Mouse (Mus musculus): Measurements from ENCODE around the gene Arl14ep.
"Not testable (repeated sequence)": the region's sequence is repeated elsewhere in the genome, so short reads cannot be mapped to it uniquely, and the experiment has no call there.

The Arl14ep gene

DNA sequence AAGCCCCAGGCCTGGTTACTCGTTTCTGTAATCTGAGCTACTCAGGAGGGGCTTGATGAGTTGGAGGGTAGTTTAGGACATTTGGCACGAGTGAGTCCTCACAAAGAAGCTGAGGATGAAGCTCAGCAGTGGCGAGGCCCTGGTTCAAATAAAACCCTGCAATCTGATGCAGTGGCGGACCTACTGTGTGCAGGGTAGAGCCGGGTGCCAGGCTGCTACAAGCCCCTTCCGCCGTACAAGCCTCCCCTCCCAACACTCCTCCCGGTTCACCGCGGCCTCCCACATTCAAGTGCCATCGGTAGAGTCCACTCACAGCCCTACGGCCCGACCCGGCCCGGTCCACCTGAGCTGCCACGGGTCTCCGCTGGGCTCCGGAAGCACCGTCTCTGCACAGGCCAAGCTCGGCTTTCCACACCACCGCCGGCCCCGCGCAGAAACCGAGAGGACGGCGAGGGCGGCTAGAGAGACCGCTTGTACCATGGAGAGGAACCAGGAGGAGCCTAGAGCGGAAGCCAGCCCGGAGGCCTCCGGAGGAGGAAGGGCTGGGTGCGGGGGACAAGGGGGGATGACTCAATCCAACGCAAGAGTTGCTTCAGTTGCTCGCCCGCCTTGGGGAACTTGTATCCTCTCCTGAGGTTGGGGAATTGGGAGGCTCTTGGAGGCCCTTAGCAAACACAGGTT, at the start of gene Arl14ep:
Gene Arl14ep, minus strand, starts transcription at position 466 of the 681 bp plus-strand sequence.
- peak; percentile 83 for DNase-seq (ENCODE audit: low spot score)

- no peak for DNase-seq (ENCODE audit: low spot score)
These were observed 48.5 kb upstream of the Arl14ep start for GRCm38 (mm10) chr2:107022713-107023112.

GRCm38 (mm10) chr2:107019331-107019730, 45.1 kb upstream of the Arl14ep start:
- DNase-seq (ENCODE audit: low spot score) = no peak

GRCm38 (mm10) chr2:107013161-107013560, 38.9 kb upstream of the Arl14ep start:
- no peak for DNase-seq (ENCODE audit: low spot score)

DNA sequence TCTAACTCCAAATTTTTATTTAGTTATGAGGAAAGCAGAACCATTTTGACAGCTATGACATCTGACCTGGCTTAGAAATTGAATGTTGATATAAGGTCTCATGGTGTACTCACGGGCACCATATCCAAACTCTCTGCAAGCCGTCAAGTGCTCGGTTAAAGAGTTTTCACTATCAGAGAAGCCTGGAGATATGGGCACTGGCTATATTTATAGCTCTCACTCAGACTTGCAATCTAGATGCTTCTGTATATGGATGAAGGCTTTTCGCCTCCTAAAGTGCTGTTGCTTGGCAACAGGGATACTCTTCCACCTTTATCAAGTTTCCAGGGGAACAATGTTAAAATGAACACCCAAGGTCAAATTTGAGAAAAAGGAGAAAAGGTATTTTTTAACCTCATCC, 38.1 kb upstream of the Arl14ep start:
- no peak for DNase-seq (ENCODE audit: low spot score)

DNA sequence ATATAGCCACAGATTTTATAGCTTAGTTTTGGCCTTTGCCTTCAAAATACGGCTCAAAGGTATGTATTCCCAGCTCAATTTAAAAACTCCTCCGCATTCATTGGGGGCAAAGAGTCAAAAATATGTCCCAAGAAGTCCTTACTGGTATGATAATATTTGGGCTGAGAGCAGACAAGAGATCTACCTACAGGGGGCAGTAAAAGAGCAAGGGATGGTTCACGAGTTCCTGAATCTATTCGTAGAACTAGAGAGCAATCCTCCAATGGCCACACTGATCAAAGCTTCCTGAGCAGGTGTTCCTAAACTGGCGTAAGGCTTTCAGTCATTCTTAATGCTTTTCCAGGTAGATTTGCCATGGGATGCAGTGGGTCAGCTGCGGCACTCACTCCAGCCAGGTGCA, 35.9 kb upstream of the Arl14ep start:
- peak; percentile 21 for DNase-seq (ENCODE audit: low spot score)

DNA sequence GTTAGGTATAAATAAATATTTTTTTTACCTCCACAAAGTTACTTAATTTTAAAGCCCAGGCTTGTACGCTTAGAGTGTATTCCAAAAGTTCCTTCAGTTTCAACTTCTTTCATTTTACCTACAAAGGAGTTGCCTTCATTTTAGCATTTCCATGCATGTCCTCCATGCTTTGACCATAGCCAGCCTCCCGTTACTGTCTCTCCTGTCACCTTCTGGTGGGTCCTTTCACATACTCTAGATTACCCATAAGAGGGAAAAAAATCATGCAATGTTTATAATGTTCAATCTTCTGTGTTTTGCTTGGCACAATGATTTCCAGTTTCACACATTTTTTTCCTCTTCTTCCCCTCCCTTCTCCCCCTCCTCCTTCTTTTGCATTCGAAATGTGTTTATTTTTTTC, 32.2 kb upstream of the Arl14ep start:
- no peak for DNase-seq (ENCODE audit: low spot score)

- DNase-seq (ENCODE audit: low spot score) = not testable (repeated sequence)
These were observed 31.7 kb upstream of the Arl14ep start for GRCm38 (mm10) chr2:107005876-107006275.

DNA sequence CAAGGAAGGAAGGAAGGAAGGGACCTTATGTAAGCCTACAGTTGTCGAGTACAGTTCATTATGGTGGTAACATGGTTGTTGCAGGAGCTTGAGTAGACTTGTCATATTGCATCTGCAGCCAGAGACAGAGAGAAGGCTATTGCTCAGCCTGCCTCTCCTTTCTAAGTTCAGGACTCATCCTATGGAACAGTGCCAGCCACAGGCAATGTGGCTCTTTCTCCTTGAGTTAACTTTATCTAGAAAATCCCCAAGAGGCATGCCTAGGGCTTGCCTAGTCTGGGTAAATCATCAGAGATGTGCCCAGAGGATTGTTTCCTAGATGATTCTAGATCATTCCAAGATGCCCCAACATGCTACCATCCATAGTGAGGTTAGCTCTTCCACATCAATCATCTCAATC, 17.0 kb upstream of the Arl14ep start:
- DNase-seq (ENCODE audit: low spot score) = no peak

- DNase-seq (ENCODE audit: low spot score) = no peak
These were observed 10.7 kb upstream of the Arl14ep start for GRCm38 (mm10) chr2:106984945-106985344.

GRCm38 (mm10) chr2:106982503-106982902, 8.3 kb upstream of the Arl14ep start:
- DNase-seq (ENCODE audit: low spot score) = no peak

GRCm38 (mm10) chr2:106976472-106976871, 2.2 kb upstream of the Arl14ep start:
- no peak for DNase-seq (ENCODE audit: low spot score)

- DNase-seq (ENCODE audit: low spot score) = no peak
These were observed 779 bp downstream of the Arl14ep start for GRCm38 (mm10) chr2:106973332-106973958.

- no peak for DNase-seq (ENCODE audit: low spot score)
These were observed 1.4 kb downstream of the Arl14ep start for GRCm38 (mm10) chr2:106972851-106973250.

DNA sequence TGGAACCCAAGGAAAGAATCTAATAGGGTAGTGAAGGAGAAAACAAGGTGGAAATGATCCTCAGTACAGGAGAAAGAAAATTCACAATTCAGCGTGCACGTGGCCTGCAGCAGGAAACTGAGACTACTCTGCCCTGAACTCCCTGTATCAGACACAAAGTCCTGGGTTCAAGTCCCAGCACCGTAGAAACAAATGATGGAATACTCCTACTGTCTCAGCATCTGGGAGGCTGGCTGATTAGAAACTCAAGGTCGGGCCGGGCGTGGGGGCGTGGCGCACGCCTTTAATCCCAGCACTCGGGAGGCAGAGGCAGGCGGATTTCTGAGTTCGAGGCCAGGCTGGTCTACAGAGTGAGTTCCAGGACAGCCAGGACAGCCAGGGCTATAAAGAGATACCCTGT, 3.3 kb downstream of the Arl14ep start:
- no peak for DNase-seq (ENCODE audit: low spot score)

GRCm38 (mm10) chr2:106968320-106968719, 5.9 kb downstream of the Arl14ep start:
- DNase-seq (ENCODE audit: low spot score) = no peak

- DNase-seq (ENCODE audit: low spot score) = no peak
These were observed 10.7 kb downstream of the Arl14ep start for GRCm38 (mm10) chr2:106963560-106963959.

DNA sequence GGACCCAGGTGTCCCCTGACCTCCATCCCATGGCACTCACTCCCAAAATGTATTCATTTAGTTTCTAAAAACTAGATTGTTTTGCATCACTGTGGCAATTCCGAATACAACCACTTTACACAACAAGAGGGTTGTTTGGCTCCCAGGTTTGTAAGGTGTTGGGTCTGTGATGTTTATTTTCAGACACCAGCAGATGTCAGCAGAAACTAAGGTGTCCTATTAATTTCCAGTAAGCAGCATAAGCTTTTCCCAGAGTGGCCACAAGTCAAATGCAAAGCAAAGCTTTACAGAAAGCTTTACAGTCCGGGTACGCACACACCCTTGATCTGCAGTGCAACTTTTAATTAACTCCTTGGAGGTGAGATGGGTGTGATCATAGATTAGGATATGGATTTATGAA, 12.6 kb downstream of the Arl14ep start:
- no peak for DNase-seq (ENCODE audit: low spot score)

- DNase-seq (ENCODE audit: low spot score) = no peak
These were observed 13.2 kb downstream of the Arl14ep start for GRCm38 (mm10) chr2:106961066-106961465.

- no peak for DNase-seq (ENCODE audit: low spot score)
These were observed 14.0 kb downstream of the Arl14ep start for GRCm38 (mm10) chr2:106960237-106960636.

GRCm38 (mm10) chr2:106959380-106959779, 14.8 kb downstream of the Arl14ep start:
- no peak for DNase-seq (ENCODE audit: low spot score)

GRCm38 (mm10) chr2:106958916-106959315, 15.3 kb downstream of the Arl14ep start:
- no peak for DNase-seq (ENCODE audit: low spot score)

GRCm38 (mm10) chr2:106956146-106956545, 18.1 kb downstream of the Arl14ep start:
- no peak for DNase-seq (ENCODE audit: low spot score)

DNA sequence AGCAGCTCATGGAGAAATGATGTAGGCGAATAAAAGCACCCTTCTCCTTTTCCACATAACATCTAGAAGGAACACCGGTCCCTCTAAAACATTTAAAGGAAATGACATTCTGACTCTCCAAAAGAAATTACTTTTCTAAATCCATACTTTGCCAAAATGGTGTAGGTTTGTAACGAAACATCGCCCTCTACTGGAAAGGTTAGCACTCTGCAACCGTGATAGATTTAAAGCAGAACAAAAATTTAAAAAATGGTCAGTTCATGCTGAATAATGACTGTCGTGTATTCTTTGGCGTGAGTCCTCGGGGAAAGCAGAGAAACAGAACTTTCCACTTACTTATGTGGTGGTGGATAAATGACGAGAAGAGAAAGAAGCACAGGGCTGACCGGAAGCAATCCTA, 18.6 kb downstream of the Arl14ep start:
- DNase-seq (ENCODE audit: low spot score) = peak; percentile 32
